Mouse (Mus musculus): ENCODE results near the gene Ankrd12. TPM values are rescaled to one million over a fixed set of nuclear protein-coding genes. Genes with fewer than 3 reads are reported as not detected.

The Ankrd12 gene
- total RNA-seq, 2 experiments from 2014 or later, result 18.3 to 19.8 TPM

DNA sequence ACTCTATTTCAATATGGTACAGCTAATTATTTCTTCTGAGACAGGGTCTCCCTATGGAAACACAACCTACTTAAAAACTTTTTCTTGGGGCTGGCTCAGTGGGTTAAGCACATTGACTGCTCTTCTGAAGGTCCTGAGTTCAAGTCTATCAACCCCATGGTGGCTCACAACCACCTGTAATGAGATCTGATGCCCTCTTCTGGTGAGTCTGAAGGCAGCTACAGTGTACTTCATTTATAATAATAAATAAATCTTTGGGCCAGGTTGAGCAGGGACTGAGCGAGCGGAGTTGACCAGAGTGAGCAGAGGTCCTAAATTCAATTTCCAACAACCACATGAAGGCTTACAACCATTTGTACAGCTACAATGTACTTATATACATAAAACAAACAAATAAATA, 114.6 kb downstream of the Ankrd12 start:
- DNase-seq, result no peak

DNA sequence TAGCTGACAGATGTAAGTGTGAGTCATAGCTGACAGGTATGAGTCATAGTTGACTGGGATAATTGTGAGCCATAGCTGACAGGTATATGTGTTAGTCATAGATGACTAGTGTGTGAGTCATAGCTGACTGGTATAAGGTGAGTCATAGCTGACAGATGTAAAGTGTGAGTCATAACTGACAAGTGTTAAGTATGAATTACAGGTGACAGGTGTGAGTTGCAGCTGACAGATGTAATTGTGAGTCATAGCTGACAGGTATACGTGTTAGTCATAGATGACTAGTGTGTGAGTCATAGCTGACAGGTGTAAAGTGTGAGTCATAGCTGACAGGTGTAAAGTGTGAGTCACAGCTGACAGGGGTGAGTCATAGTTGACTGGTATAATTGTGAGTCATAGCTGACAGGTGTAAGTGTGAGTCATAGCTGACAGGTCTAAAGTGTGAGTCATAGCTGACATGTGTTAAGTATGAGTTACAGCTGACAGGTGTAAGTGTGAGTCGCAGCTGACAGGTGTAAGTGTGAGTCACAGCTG, 115.2 kb downstream of the Ankrd12 start:
- no peak for DNase-seq

DNA sequence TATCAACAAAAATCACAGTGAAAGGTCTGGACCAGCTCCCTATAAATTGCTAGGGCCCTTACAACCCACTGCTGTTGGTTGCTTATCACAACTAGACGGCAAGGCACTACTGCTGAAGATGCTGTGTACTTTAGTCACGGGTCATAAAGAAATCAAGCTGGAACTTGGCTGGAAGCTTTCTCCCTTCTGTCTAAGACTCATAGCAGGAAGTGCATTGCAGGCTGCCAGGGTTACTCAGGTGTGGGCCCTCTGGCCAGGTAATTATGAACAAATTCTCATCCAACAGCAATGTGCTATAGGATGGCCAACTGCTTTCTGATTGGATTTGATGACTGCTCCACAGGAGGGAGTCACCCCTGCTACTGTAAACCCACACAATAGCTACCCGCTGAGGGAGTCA, 117.9 kb downstream of the Ankrd12 start:
- no peak for DNase-seq

DNA sequence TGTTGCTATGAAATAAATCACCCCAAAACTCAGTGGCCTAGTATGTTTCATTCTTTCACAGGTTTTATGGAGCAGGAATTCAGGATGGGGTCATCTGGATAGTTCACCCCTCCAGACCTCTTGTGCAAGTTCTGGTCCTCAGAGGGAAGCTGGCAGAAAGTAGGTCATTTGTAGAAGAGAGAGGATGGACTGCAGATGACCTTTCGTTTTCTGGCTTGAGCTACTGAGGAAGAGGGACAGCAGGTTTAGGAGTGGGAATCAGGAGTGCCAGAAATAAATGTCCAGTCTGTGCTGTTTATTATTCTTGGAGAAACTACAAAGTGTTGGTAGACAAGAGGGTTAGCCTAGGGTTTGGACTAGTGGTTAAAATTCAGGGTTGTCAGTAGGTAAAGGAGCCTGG, 118.5 kb downstream of the Ankrd12 start:
- peak; percentile 29 to 46 for DNase-seq

GRCm38 (mm10) chr17:65957782-65958325, 119.0 kb downstream of the Ankrd12 start:
- DNase-seq, result peak in 1 of 2 experiments; percentile 23

GRCm38 (mm10) chr17:65956993-65957781, 119.7 kb downstream of the Ankrd12 start:
- peak; percentile 75 to 76 for DNase-seq

- DNase-seq, result no peak
Measured at GRCm38 (mm10) chr17:65956140-65956539, 120.7 kb downstream of the Ankrd12 start.

DNA sequence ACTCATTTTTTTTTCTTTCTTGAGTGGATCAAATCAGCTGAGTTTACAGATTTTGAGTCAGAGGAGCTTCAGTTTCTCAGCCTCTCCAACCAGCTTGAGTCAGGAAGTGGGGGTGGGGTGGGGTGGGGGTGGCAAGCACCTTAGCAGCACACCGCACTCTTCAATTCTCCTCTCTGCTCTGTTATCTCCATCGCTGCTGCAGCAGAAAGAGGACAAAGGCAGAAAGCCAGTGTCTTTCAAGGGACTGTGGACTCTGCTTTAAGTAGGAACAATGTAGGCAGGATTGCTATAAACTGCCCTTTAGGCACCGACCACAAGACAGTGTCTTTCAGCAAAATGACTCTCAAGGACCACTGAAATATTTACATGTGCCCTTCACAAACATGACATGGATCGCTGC, 122.9 kb downstream of the Ankrd12 start:
- no peak for DNase-seq

DNA sequence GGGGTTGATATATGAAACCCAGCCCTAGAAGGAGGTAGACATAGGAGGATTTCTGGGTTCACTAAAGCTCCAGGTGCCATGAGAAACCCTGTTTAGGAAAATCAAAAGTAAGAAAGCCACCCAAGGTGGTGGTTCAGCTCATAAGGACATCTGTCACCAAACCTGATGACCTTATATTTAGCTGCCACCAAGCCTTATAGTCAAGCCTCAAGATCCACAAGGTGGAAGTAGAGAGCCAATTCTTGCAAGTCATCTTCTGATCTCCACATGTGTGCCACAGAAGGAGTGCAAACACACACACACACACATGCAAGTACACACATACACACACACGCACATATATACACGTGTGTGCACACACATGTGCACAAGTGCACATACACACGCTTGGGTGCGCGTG, 124.8 kb downstream of the Ankrd12 start:
- no peak for DNase-seq

- peak; percentile 95 to 96 for DNase-seq
Measured at GRCm38 (mm10) chr17:65950622-65951404, 126.1 kb downstream of the Ankrd12 start, which contains the start of gene Twsg1. Twsg1 (minus strand) TSS chr17:65951226.

DNA sequence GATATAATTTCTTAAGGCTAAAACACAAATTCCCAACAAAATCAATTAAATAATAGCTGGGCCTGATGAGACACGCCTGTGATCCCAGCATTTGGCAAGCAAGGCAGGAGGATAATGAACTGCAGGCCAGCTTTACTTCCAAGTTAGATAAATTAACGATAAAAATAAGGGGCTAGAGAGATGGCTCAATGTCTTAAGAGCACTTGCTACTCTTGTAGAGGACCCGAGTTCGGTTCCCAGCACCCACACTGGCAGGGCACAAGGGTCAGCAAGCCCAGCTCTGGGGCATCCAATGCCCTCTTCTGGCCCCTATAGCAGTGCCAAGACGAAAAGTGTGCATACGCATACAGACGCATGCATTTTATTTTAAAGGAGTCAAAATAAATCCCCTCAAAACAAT, 126.7 kb downstream of the Ankrd12 start:
- DNase-seq, result peak in 1 of 2 experiments; percentile 41

GRCm38 (mm10) chr17:65947307-65947706, 129.6 kb downstream of the Ankrd12 start:
- peak; percentile 60 to 69 for DNase-seq

DNA sequence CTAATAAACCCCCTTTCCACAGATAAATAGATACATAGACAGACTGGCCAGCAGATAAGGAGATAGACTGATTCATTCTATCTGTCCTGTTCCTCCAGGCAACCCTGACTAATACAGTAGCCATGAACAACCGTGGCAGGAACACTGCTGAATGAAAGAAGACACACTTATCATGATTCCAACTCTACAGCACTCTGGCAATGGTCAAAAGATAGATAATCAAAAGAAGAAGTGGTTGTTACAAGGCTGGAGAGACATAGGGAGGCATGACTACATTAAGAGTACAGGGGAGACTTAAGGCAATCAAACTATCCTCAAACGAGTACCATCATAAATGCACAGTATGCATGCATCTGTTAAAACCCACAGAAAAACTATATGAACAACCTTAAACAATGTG, 131.5 kb downstream of the Ankrd12 start:
- no peak for DNase-seq

DNA sequence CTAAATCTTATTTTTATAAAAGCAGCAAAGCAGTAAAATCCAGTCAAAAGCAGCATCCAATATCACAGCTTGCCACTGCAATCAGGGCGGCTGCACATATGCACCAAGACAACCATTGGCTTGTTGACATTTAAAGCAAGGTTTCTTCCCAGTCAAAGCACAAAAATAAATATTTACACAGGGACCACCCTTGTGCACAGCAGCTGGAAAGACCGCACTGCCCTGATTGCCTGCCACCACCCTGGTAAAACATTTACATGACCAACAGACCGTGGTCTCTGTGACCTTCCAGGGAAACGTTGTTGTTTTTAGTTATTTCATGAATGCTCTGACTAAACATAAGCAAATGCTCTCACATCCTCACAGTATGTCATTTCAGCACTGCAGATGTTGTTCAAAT, 134.5 kb downstream of the Ankrd12 start:
- DNase-seq, result no peak

- DNase-seq, result no peak
Measured at GRCm38 (mm10) chr17:65941275-65941674, 135.6 kb downstream of the Ankrd12 start.

DNA sequence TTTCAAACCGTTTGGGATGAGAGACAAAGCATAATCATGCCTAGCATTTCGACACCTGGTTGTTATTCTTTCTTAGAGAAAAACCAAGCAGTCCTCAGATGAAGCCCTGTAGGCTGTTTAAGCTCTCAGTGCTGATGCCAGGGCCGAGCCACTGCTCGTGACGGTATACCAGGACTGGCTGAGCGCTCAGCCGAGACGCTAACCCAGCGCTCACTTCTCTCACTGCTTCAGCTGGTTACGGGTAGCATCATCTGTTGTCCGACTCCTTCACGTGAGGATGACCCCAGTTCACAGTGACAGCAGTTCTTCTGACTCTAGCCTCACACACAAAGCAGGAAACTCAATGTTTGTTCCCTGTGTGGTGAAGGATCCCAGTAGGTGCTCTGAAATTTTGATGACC, 136.7 kb downstream of the Ankrd12 start:
- no peak for DNase-seq

GRCm38 (mm10) chr17:65939461-65940192, 137.3 kb downstream of the Ankrd12 start:
- peak in 1 of 2 experiments; percentile 50 for DNase-seq

DNA sequence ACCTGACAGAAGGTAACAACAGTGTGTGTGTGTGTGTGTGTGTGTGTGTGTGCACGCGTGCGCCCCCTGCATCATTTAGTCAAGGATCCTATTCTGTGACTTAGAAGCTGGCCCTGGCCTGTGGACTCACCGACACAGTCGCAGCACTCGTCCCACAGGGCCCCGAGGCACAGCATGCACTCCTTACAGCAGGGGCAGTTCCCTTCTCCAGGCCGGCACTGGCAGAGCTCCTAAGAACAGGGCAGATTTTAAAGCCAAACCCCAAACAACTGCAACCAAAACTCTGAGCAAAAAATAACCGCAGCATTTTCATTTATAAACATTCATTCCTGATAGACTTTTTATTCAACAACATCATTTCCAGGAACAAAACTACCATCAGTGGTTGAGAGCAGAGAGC, 139.2 kb downstream of the Ankrd12 start:
- peak in 1 of 2 experiments; percentile 21 for DNase-seq

- DNase-seq, result no peak
Measured at GRCm38 (mm10) chr17:65933741-65934140, 143.1 kb downstream of the Ankrd12 start.

DNA sequence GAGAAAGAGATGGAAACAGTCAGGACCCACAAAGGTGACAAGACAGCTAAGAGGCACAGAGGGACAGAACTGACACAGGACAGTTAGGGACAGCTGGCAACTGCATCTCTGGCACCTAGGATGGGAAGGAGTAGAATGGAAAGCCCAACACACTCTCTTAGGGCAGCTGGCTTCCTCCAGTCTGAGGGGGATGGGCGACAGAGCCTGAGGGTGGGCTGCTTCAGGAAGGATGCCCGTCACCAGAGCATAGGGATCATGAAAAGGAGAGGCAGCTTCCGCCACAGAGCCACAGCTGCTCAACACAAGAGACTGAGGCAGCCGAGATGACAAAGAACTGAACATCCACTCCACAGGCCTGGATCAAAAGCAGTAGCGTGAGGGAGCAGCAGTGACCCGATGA, 145.4 kb downstream of the Ankrd12 start:
- DNase-seq, result peak in 1 of 2 experiments; percentile 19

DNA sequence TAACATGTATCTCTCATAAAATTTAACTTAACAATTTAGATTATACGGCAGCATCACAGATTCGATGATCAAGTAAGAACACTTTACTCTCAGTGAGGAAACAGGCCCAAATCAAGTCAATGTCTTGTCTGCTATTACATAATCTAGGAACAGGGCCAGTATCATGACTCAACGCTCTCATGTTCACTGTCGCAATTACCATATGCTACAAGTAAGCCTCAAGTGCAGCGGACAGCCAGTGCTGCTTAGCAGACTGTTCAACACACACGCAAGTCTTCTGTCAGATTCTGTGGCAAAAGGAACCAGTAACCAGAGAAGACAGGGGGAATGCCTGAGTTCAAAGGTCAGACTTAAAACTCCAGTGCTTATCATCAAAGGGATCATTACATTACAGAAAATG, 145.9 kb downstream of the Ankrd12 start:
- DNase-seq, result peak; percentile 79 to 85
